Mouse (Mus musculus): ENCODE results near the gene Harbi1.
A peak's percentile ranks its signal among the peaks of the same experiment; 100 is the strongest.

The Harbi1 gene

GRCm38 (mm10) chr2:91710272-91711234 is at the start of gene Harbi1, which contains the start of gene Atg13:
Harbi1 (plus strand) TSS chr2:91710852.
Atg13 (minus strand) TSS chr2:91710576.
- peak; percentile 89 for DNase-seq (ENCODE audit: extremely low spot score, low spot score)

GRCm38 (mm10) chr2:91660981-91661380 is 49.7 kb upstream of the Harbi1 start:
- no peak for DNase-seq (ENCODE audit: extremely low spot score, low spot score)

DNA sequence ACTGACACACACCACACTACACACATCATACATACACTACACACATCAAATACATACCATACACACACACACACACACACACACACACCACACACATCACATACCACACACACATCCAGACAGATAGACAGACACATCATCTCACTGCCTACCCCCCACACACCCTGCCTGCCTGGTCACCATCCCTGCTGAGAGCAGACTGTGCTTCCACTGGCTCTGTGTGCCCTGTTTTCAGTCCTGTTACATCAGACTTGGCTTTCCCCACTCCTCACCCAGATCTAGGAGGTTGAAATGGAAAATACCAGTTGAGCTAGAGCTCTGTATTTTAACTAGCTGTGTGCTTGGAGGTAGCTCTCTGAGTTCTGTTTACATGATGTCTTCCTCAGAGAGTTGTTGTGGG is 45.9 kb upstream of the Harbi1 start:
- no peak for DNase-seq (ENCODE audit: extremely low spot score, low spot score)

DNA sequence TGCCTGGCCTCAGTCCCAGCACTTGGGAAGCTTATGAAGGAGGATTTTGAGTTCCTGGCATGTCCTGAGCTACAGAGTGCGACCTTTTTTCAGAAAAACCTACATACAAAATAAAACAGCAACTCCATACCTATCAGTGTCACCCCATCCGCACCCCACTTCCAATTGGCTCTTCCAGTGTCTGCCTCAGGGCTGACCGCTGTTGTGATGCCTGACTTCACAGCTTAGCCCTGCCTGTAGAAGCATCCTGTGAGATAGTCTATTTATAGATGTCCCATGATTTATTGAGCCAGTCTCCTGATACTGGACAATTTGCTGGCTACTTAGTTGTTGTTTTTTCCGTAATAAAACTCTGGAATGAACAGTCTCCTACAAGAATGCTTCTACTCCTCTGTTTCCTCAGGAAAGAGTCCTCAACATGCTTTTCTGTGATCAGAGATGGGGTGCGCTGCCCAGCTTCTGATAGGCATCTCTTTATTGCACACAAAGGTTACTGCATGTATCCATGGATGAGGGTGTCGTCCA is 44.2 kb upstream of the Harbi1 start:
- no peak for DNase-seq (ENCODE audit: extremely low spot score, low spot score)

DNA sequence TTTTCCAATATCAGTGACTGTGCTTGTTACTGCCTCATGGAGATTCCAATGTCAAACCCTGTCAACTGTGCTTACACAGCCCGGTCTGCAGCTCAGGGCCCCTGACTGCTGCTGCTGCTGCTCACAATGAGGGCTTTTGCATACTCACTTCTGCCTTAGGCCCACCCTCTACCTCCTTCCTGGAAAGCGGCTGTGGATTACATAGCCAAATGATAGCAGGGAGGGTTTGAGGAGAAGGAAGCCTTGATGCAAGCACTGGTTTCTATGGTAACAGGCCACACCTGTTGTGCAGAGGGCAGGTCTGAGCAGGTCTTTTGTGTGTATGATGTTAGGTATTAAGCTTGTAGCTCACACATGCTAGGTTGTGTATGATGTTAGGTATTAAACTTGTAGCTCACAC is 42.9 kb upstream of the Harbi1 start:
- no peak for DNase-seq (ENCODE audit: extremely low spot score, low spot score)

- no peak for DNase-seq (ENCODE audit: extremely low spot score, low spot score)
Observed at GRCm38 (mm10) chr2:91669326-91669725, 41.3 kb upstream of the Harbi1 start.

DNA sequence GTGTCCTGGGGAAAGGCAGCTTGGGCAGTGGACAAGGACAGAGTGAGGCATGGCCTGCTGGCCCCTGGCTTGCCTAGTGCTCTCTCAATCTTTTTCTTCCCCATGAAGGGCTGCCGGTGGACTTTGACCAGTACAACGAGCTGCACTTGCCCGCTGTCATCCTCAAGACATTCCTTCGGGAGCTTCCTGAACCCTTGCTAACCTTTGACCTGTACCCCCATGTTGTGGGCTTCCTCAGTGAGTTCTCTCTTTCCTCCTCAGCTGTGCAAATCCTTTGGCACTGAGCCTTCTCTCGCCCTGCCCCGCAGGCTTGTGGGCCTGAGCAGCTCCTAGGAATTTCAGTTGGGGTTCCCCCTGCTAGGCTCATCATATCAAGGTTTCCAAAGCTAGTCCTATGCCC is 40.6 kb upstream of the Harbi1 start:
- no peak for DNase-seq (ENCODE audit: extremely low spot score, low spot score)

DNA sequence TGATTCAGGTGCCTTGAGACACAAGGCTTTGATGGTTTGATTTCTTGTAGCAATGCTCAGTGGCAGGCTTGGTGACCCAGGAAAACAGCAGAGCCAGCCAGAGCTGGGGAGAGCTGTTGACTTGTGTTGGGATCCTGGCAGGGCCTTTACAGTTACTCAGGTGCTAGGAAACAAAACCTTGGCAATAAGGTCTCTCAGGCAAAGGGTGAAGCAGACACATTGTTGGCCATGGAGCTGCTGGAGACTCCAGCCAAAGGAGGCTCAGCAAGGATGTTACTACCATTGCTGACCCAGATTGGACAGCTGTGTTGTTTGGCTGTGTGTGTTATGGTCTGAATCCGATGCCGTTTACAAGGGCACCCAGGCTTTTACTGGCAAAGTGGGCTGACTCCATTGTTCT is 37.1 kb upstream of the Harbi1 start:
- DNase-seq (ENCODE audit: extremely low spot score, low spot score): no peak

- DNase-seq (ENCODE audit: extremely low spot score, low spot score): no peak
Observed at GRCm38 (mm10) chr2:91674895-91675294, 35.8 kb upstream of the Harbi1 start.

GRCm38 (mm10) chr2:91676420-91676819 is 34.2 kb upstream of the Harbi1 start:
- DNase-seq (ENCODE audit: extremely low spot score, low spot score): no peak

- DNase-seq (ENCODE audit: extremely low spot score, low spot score): no peak
Observed at GRCm38 (mm10) chr2:91676961-91677360, 33.7 kb upstream of the Harbi1 start.

DNA sequence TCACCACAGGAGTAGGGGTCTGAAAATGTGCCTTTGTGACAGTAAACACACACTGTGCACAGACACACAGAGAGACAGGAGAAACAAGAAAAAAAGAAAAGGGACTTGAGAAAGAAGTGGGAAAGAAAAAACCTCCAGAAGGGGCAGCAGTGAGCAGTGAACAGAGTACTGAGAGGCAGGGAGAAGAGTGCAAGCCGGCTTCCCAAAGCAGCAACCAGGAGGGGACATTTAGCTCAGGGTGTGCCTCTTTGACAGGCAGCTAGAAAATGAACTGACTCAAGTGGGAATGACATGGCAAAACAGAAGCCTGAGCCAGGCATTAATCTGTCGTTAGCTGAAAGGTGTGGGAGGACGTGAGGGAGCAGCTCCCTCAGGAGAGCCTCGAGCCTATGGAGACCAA is 27.8 kb upstream of the Harbi1 start:
- DNase-seq (ENCODE audit: extremely low spot score, low spot score): no peak

DNA sequence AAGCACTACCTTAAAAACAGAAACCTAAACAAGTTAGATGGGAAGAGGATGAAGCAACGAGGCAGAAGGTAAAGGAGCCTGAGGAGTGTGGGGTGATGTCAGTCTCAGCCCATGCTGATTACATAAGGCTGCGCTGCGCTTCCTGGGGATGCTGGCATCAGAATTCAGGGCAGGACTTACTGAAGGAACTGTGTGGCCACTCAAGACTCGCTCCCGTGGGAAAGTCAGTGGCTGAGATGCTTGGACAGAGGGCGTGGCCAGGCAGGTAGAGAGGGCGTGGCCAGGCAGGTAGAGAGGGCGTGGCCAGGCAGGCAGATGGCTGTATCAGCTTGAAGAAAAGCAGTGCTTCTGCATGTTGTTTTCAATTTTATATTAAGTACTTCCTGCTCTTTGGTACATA is 26.7 kb upstream of the Harbi1 start:
- DNase-seq (ENCODE audit: extremely low spot score, low spot score): no peak

GRCm38 (mm10) chr2:91689452-91689851 is 21.2 kb upstream of the Harbi1 start:
- DNase-seq (ENCODE audit: extremely low spot score, low spot score): no peak

GRCm38 (mm10) chr2:91695436-91696224 is 15.0 kb upstream of the Harbi1 start:
- DNase-seq (ENCODE audit: extremely low spot score, low spot score): no peak

DNA sequence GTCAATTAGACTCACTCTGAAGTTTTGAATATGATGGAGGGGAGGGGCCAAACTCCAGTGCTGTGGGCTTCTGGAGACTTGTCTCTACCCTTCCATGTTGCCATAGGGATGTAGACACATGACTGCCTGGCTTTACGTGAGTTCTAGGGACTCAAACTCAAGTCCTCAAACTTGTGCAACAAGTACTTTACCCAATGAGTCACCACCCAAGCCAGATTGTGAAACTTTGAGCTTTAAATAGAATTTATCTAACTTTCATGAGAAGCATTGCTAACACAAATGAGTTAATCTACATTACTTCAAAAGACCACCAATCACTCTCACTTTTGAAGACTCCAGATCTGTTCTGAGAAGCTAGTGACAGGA is 14.4 kb upstream of the Harbi1 start:
- no peak for DNase-seq (ENCODE audit: extremely low spot score, low spot score)

- DNase-seq (ENCODE audit: extremely low spot score, low spot score): no peak
Observed at GRCm38 (mm10) chr2:91699225-91699624, 11.4 kb upstream of the Harbi1 start.

DNA sequence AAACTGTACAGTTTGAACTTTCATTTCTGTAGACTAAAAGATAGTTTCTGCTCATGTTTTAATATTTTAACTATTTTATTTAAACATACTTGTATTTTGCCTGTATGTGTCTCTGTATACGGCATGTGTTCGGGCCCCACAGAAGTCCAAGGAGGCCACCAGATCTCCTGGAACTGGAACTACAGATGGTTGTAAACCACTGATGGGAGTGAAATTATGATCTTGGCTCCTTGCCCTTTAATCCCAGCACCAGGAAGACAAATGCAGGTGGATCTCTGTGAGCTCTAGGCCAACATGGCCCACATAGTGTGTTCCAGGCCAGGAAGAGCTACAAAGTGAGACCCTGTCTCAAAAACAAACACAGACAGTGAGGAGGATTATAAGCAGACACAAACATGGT is 9.3 kb upstream of the Harbi1 start:
- no peak for DNase-seq (ENCODE audit: extremely low spot score, low spot score)

DNA sequence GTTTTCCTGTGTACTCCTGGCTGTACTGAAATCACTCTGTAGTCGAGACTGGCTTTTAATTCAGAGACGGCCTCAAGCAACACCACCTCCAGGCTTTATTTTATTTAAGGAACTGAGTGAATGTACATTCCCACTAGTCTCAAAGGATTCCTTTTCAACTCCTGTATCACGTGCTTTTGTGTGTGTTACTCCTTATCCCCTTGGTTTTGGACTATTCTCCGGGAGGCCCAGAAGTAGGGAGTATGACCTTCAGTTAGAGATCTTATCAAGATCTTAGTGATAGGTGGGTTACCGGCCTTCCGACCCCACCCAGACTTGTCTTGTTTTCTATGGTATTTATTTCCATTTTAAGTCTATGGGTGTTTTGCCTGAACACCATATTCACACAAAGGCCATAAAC is 4.9 kb upstream of the Harbi1 start:
- DNase-seq (ENCODE audit: extremely low spot score, low spot score): no peak

DNA sequence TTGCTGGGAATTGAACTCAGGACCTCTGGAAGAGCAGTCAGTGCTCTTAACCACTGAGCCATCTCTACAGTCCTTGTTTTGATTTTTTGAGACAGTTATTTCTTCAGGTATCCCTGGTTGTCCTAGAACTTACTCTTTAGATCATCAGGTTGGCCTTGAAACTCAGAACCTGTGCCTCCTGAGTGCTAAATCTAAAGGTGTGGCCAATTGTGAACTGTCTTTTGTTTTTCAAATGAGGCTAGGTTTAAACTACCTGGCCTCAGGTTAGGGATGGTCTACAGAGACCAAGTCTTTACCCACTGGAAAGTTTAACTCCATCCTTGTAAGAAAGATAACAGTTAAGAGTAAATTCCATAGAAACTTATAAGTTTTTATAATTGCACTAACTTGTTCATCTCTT is 4.2 kb upstream of the Harbi1 start:
- DNase-seq (ENCODE audit: extremely low spot score, low spot score): no peak

DNA sequence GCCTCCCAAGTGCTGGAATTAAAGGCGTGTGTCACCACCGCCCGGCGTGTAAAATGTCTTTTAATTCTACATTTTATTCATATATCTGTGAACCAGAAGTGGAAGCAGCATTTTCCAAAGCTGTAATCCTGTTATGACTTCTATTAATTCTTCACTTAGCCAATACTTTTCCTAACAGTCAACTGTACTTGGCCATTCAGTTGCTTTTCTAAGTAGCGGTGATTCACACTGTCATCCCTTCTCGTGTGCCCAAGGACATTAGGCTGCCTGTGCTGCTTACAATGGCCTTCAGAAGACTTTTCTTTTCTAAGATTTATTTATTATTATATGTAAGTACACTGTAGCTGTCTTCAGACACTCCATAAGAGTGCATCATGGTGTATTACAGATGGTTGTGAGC is 2.3 kb upstream of the Harbi1 start:
- DNase-seq (ENCODE audit: extremely low spot score, low spot score): no peak

DNA sequence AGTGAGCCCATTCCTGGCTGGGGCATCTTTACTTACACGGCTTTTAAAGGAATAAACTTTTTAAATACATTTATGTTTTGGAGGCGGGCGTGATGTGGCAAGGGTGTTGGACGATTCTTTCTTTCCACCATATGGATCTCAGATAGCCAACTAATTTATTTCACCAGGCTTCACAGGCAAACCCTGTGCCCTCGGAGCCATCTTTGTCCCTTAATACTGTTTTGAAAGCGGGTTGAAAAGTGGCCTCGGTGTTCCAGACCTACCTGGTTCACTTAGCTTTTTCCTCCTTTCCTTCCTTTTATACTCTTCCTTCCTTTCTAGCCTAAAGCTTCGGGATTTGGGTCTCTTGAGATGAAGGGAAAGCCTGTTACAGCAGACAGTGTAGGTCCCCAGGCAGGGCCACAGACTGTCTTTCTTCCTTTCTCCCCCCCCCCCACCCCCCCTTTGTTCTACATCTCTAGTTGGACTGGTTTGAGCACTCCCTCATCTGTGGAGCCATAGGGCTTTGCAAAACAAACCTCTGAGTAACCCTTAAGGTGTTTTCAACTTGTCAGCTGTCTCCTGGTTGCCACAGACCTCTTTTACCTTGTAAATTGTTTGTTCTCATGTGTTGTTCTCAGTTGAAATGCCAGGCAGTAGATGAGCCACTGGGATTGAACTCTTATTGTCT is 739 bp downstream of the Harbi1 start:
- DNase-seq (ENCODE audit: extremely low spot score, low spot score): no peak

Measured in neural tube, embryonic 10.5 days (tissue).